Mouse (Mus musculus) heart, postnatal 14 days (tissue): ENCODE data around the gene Zik1. TPM values are rescaled to one million over a fixed set of nuclear protein-coding genes. Genes with fewer than 3 reads are reported as not detected.
A peak's percentile ranks its signal among the peaks of the same experiment; 100 is the strongest.

ENCODE experiments used
- DNase-seq, 2 experiments: peaks; one replicate each; pipeline ENCODE4 v3.0.0; 2021 to 2022
- intact Hi-C: fragments of 180-260 bp; cut with DNase I; formaldehyde crosslinking; loops from one replicate; pipeline ENCODE4 v1.15.1; 2025
- long read RNA-seq, 2 experiments: library from polyadenylated mRNA; stranded (forward); transcript quantifications; one replicate each; pipeline ENCODE4 v2.0.0; 2021
- total RNA-seq, 2 experiments: library from RNA; stranded (reverse); gene quantifications; 2 replicates each; pipeline ENCODE4 v1.2.3; 2021

Zik1 gene
- total RNA-seq = 1 to 10 TPM; 1.7 to 2.1 TPM
- long read RNA-seq, experiment 1, full-length matches to known transcripts = 2 of 2 reads
- long read RNA-seq, experiment 1, partial matches to known transcripts = 0 of 2 reads
- long read RNA-seq, experiment 1, other reads (novel, unspliced or antisense) = 0 of 2 reads
- long read RNA-seq, experiment 2 = 0 reads

- intact Hi-C loops = no loop called here
- DNase-seq = peak; percentile 49 to 70
These were observed at the start of gene Zik1 for GRCm38 (mm10) chr7:10494786-10495521. Zik1 (minus strand) TSS chr7:10495394.

- DNase-seq = no peak
- intact Hi-C loops = no loop called here
These were observed 384 bp upstream of the Zik1 start for GRCm38 (mm10) chr7:10495578-10495977.

GRCm38 (mm10) chr7:10480588-10481233, 14.5 kb downstream of the Zik1 start:
- no peak for DNase-seq
- intact Hi-C loops = no loop called here

GRCm38 (mm10) chr7:10479813-10480212, 15.4 kb downstream of the Zik1 start:
- intact Hi-C loops = no loop called here
- no peak for DNase-seq

- DNase-seq = no peak
- intact Hi-C loops = no loop called here
These were observed 37.0 kb downstream of the Zik1 start for GRCm38 (mm10) chr7:10458166-10458565.

GRCm38 (mm10) chr7:10443031-10443430, 52.2 kb downstream of the Zik1 start, which contains the start of gene Vmn1r67:
Vmn1r67 (plus strand) TSS chr7:10443331.
- DNase-seq = no peak
- intact Hi-C loops = no loop called here

Other genes starting within 250 kb of the Zik1 start
- not detected for gene Vmn1r66, start 217.4 kb downstream of the Zik1 start, total RNA-seq
- not detected for gene Vmn1r67, start 52.1 kb downstream of the Zik1 start, total RNA-seq
- gene Vmn1r68, start 63.1 kb upstream of the Zik1 start, total RNA-seq = not detected
- gene Vmn1r69, start 118.3 kb upstream of the Zik1 start, total RNA-seq = not detected
- gene Vmn1r70, start 136.1 kb upstream of the Zik1 start, total RNA-seq = not detected
- not detected for gene Nlrp4b, start 192.4 kb upstream of the Zik1 start, total RNA-seq